Mouse (Mus musculus) brown adipose tissue, adult 24 weeks (tissue): ENCODE data around the gene Zfp91. TPM values are rescaled to one million over a fixed set of nuclear protein-coding genes. Genes with fewer than 3 reads are reported as not detected.
A peak's percentile ranks its signal among the peaks of the same experiment; 100 is the strongest.

Source experiments
- H3K27ac ChIP-seq: fragments of 200-500 bp; replicated peaks from 2 replicates; pipeline ENCODE4 v1.5.1; 2012; ENCODE audit warnings: low read depth, mild to moderate bottlenecking, low read length
- H3K4me1 ChIP-seq: fragments of 200-500 bp; 2 replicates; pipeline ENCODE4 v1.6.1; 2012; ENCODE audit warnings: low read length, mixed read lengths; ENCODE audit not compliant: control insufficient read depth, insufficient read depth, insufficient read length
- H3K4me3 ChIP-seq: fragments of 200-500 bp; 2 replicates; pipeline ENCODE4 v1.5.1; 2012; ENCODE audit warnings: low read depth, mild to moderate bottlenecking, low read length, moderate library complexity; ENCODE audit not compliant: insufficient read depth
- polyA plus RNA-seq: library from polyadenylated mRNA; stranded (reverse); fragments of >200 nt; gene quantifications from 2 replicates; pipeline ENCODE4 v1.2.4, GENCODE M21; 2012; ENCODE audit not compliant: missing spikeins, insufficient read depth, insufficient read length

Gene Zfp91
- 109 and 111 TPM in 2 replicates for polyA plus RNA-seq

DNA sequence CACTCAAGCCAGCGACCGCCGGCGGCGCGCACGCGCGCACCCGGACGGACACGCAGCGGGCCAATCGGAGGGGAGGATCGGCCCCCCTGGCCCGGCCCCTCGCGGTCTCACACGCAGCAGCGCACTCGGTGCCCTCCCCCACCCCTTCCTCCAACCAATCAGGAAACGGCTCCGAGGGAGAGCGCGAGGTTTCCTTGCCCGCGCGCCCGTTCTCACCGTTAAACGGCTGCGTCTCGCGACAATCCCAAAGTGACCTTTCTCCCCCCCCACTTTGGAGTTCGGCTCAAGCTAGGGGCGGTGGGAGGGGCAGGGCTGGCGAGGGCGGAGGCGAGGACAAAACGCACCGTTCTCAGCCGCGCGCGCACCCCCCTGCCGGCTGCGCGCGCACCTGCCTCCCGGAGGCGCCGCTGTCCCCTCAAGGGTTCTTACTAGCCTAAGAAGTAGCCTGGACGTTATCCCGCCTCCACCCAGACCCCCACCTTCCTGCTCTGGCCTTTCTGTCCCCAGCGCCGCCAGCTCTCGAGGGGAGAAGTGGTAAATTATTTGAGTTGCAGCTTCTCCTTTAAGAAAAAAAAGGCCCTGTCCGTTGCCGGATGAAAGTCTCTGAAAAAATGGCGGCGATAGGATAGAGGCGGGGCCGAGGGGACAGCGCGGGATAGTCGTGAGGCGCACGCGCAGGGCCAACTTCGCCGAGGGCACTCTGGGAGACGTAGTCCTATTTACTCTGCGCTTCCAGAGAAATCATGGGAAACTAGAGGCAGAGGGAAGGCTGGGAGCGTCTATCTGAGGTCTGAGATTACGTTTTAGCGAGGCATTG lies at the start of gene Zfp91, which contains the start of gene Lpxn:
Gene Zfp91 (minus strand): TSS at position 616 of the 817 bp plus-strand sequence.
Gene Lpxn (plus strand): TSS at position 683 of the 817 bp plus-strand sequence.
- H3K4me3 ChIP-seq, result peak within 1 kb of the TSS; percentile 99
- H3K27ac ChIP-seq, result peak within 1 kb of the TSS; percentile 98
- H3K4me1 ChIP-seq, result peaks cover 5% of the 10 kb centered on the region

DNA sequence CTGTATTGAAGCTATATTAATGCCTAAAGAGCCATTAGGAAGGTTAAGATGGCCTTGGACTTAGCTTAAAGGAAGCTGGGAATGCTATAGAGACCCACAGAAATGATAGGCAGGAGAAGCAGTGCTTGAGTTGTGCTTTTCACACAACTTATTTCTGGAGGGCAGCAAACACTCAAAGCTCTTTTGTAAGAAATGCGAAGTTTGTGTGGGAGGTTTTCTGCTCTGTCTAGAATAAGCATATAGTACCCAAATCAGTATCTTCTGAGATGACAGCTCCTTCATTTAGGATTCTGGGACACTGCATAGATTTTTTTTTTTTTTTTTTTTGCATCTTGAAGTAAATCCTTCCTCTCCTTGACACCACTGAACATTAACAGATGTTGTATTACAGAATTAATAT lies 42.6 kb upstream of the Zfp91 start:
- Histone ChIP-seq H3K4me3 (no peak overlapping the region), H3K4me1 (no peaks in the 10 kb centered on the region), H3K27ac (no peak overlapping the region)

DNA sequence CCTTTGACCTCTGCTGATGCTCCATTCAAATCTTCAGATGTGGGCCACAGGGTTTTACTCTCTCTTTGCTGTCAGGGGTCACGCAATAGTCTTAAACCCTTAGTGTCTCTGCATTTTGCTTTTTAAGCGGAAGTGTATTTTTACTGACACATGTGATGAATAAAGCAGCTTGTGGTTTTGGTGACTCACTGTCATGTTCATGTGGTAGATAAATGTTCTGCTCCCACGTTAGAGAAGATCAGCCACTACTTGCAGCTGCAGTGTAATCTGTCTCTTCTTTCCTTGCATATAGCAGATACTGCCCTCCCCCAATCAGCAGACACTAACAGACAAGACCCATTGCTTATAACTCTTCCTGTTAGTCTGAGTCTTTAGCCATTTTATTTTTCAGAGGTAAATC lies 37.7 kb upstream of the Zfp91 start:
- Histone ChIP-seq H3K4me1 (no peaks in the 10 kb centered on the region), H3K27ac (no peak overlapping the region; the same call in 1 of the 2 replicates), H3K4me3 (no peak overlapping the region)

DNA sequence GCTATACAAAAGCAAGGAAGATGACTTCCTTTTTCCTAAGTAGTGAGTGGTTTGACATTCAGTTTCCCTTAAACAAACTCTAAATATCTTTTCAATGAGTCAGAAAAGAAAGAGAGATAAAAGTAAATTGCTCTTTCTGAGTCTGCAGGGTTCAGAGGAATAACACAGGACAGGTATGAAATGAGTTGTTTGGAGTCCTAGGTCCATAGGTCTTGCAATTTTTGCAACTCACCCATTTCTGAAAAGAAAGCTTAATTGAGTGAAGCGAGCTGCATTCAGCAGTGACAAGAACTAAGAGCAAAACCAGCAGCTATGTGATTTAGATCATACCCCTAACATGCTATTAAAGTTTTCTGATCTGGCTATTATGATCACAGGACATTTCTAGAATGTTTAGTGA lies 35.6 kb upstream of the Zfp91 start:
- Histone ChIP-seq H3K4me1 (no peaks in the 10 kb centered on the region), H3K27ac (no peak overlapping the region), H3K4me3 (no peak overlapping the region)

DNA sequence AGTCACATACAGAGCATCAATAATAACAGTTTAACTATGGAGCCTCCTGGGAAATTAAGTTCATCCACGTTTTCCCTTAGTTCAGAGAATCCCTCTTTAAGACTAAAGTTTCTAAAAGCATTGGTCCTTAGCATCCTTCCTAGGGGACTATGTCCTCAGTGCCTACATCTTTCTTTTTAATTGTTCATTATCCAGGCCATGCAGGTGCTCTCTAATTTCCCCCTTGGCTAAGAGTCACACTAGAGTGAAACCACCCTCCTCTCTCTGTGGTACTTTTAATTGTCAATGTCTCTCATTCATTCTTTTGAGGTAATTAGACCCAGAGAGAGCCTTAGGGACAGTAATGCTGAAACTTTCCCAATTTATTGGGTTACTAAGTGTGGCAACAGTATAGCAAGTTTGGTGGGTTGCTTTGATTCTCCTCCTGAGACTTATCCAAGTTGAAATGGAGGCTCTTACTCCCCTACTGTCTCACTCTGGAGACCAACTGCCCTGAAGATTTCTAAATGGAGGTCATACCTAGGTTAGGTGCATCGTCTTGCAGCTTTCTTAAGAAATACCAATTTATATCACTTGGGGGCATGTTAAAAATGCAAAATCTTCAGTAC lies 35.0 kb upstream of the Zfp91 start:
- Histone ChIP-seq H3K4me3 (no peak overlapping the region), H3K4me1 (no peaks in the 10 kb centered on the region), H3K27ac (no peak overlapping the region)

DNA sequence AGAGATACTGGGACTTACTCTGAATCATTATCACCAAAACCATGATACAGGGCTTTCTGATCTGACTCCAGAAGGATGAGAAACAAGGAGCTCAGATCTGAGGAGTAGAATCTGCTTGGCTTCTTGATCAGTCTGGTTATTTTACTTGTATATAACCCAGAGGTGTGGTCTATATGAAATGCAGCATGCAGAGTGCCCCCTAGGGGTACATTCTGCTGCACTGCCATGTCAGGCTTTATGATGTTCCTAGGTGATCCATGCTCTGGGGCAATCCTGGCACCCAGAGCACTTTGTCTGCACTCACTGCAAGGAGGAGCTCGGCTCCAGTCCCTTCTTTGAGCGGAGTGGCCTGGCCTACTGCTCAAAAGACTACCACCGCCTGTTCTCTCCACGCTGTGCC lies 28.6 kb upstream of the Zfp91 start:
- H3K4me3 ChIP-seq, result no peak overlapping the region
- no peaks in the 10 kb centered on the region for H3K4me1 ChIP-seq
- H3K27ac ChIP-seq, result no peak overlapping the region

DNA sequence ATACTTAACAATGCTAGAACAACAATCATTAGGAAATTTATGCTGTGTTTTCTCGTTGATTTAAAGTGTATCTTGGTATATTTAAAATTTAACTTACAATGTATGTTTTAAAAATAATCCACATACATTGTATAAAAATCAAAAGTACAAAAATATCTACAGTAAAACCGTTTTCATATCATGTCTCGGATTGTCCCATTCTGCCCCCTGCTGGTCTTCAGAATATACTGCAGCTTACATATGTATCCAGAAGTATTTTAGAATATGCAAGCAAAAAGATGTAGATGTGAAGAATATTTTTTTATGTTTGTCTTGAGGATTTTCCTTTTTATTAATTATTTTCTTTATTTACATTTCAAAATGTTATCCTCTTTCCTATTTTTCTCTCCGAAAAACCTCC lies 24.5 kb upstream of the Zfp91 start:
- no peak overlapping the region for H3K27ac ChIP-seq
- no peaks in the 10 kb centered on the region for H3K4me1 ChIP-seq
- H3K4me3 ChIP-seq, result no peak overlapping the region

DNA sequence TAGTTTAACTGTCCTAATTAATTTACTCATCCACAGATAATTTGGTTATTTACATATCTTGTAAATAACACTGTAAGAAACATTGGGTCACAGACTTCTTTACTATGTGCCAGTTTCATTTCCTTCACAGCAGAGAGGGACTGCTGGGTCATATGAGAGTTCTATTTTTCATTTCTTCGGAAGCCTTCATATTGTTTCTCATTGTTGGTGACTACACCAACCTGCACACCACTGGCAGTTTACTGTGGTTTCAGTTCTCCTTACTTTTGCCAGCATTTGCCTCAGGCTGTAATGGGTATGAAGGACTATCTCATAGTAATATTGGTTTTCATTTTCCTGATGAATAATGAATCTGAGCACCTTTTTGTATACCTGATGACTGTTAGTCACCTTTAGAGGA lies 22.6 kb upstream of the Zfp91 start:
- H3K27ac ChIP-seq, result no peak overlapping the region
- H3K4me3 ChIP-seq, result no peak overlapping the region
- no peaks in the 10 kb centered on the region for H3K4me1 ChIP-seq

DNA sequence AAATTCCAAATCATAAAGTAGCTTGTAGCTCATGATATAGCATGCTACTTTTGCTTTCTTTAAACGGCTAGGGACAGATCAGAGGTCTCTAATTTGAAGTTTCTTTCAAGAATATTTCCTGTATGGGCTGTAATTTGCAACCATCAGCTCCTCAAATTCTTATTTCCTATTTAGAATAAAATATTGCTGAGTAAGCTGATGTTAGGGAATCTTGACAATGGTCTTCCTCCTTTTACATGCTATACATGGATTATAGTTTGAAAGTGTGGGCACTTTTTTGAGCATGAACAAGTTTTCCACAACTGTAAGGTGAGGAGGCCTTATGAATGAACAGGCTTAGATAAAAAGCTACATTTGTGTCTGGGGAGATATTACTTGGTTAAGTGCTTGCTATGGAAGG lies 18.0 kb upstream of the Zfp91 start:
- Histone ChIP-seq H3K4me1 (no peaks in the 10 kb centered on the region), H3K4me3 (no peak overlapping the region), H3K27ac (no peak overlapping the region)

DNA sequence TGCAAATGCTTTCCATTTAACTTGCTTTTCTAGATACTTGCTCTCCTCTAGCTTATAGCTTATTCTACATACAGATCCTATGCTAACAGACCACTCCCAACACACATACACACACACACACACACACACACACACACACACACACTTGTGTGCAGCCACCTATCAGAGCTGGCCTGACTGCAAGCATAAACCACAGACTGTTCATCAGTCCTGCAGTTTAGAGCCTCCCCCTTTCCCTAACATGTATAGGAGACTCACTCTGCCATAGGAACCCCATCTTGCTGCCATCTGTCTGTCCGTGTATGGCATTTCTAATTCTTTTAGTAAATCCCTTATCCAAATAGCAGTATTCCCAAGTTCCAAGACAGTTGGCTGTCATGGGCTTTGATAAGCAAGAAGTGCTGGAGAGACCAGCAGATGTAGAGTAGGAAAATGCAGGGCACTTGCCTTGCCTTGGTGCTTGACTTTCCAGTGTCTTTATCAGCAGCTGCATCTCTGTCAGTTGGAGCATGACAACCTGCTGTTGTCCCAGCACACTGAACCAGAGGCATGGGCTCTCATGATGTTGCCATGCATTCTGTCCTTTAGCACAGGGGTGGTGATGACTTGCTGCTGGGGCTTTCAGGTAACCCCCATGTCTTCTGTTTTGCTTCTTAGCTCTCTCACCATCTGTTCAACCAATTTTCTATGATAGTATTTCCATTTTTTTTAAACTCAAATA lies 16.9 kb upstream of the Zfp91 start:
- Histone ChIP-seq H3K4me3 (no peak overlapping the region), H3K27ac (no peak overlapping the region), H3K4me1 (no peaks in the 10 kb centered on the region)

DNA sequence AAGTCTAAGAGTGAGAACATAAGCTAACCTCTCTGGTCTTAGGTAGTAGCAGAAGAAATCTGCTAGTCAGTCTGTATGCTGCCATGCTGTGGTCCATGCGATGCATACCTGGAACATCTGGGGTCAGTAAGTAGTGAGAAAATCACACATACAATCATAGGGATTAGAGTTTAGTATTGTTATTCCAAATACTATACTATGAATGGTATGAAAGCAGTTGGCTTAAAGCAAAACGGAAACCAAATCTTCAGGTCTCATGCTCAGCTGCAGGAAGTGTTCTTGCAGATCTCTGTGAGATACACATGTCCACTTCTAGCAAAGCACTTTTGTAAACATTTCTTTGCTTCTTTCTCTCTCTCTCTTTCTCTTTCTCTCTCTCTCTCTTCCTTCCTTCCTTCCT lies 10.3 kb upstream of the Zfp91 start:
- H3K4me3 ChIP-seq, result no peak overlapping the region
- H3K4me1 ChIP-seq, result no peaks in the 10 kb centered on the region
- 0 out of 2 replicates have a peak overlapping the region, but pooled peaks have one; percentile 23 for H3K27ac ChIP-seq

DNA sequence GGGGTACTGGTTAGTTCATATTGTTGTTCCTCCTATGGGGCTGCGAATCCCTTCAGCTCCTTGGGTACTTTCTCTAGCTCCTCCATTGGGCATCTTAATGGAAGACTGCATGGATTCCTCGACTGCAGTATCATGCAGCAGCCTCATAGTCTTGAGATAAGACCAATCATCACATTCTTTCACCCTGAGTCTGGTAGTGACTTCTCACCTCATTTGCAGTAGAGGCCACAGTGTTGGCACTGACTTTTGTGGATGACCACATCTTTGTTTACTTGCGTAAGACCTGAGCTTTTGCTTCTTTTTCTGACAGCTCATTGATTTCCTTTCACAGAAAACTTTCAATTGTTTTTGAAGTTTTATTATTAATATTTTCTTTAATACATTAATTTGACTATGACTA lies 9.8 kb upstream of the Zfp91 start:
- no peaks in the 10 kb centered on the region for H3K4me1 ChIP-seq
- H3K4me3 ChIP-seq, result no peak overlapping the region
- no peak overlapping the region for H3K27ac ChIP-seq

DNA sequence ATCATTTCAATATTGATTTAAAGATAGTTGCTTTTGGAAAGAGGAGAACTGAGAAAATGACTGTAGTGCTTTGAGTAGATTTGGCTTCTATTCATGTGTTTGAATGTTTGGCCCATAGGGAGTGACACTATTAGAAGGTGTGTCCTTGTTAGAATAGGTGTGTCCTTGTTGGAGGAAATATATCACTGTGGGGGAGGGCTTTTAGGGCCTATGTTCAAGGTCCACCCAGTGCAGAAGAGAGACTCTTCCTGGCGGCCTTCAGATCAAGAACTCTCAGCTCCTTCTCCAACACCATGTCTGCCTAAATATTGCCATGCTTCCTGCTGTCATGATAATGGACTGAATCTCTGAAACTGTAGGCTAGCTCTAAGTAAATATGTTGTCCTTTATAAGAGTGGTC lies 8.3 kb upstream of the Zfp91 start:
- Histone ChIP-seq H3K27ac (no peak overlapping the region), H3K4me3 (no peak overlapping the region), H3K4me1 (no peaks in the 10 kb centered on the region)

DNA sequence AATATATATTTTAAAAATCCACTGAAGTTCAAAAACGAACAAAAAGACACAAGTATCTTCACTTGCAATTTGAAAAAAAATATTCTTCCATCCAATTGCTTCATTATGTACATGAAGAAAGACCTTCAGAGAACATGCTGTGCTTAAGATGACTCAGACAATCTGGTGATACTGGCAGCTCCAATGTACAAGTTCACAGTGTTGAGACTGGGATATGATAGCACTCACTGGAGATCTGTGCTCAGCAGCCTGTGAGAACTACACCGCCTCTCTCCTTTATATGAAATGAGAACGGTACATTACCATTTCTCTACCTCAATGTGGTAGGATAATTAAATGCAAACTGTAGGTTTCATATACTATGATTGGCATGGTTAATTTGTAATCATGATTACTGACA lies 6.9 kb upstream of the Zfp91 start:
- Histone ChIP-seq H3K4me3 (no peak overlapping the region), H3K4me1 (no peaks in the 10 kb centered on the region), H3K27ac (no peak overlapping the region)

DNA sequence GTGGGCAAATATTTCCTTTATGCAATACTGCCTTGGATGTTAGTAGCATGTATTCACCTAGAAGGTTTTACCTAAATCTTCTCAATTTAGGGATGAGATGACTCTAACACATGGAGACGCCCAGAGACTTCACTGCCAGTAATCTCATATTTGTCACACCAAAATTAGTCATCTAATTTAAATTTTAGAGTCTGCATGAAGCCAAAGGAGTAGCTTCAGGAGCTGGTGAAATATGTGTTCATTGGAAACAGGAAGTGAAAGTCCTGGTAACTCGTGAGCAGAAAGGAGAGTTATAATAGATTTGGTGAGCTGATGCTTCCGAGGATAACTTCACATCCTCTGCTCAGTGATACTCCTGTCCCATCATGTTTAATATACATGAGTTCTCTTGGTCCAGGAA lies 5.1 kb upstream of the Zfp91 start:
- Histone ChIP-seq H3K4me3 (no peak overlapping the region), H3K27ac (no peak overlapping the region), H3K4me1 (no peaks in the 10 kb centered on the region)
